Mouse (Mus musculus) kidney, embryonic 14.5 days (tissue): ENCODE measurements around the gene Slc25a26. TPM values are rescaled to one million over a fixed set of nuclear protein-coding genes. Genes with fewer than 3 reads are reported as not detected.
A peak's percentile ranks its signal among the peaks of the same experiment; 100 is the strongest.

Experiments used
- ATAC-seq: fragments of 200-750 bp; cut with Nextera tagmentation; 2 replicates; pipeline ENCODE4 v1.8.0; 2017; ENCODE audit warnings: moderate number of reproducible peaks, mild to moderate bottlenecking, moderate TSS enrichment, moderate library complexity; ENCODE audit not compliant: low FRiP score, low TSS enrichment
- H3K27ac ChIP-seq: fragments of 300-500 bp; sonication (generic); 2 replicates; pipeline ENCODE4 v1.5.1; 2014; ENCODE audit warnings: low read depth, mild to moderate bottlenecking, low read length, moderate library complexity, mixed read lengths
- H3K27me3 ChIP-seq: fragments of 300-500 bp; sonication (generic); 2 replicates; pipeline ENCODE4 v1.6.1; 2014; ENCODE audit warnings: mild to moderate bottlenecking, low read length; ENCODE audit not compliant: control insufficient read depth, insufficient read depth
- H3K36me3 ChIP-seq: fragments of 300-500 bp; sonication (generic); 2 replicates; pipeline ENCODE4 v1.6.1; 2014; ENCODE audit warnings: low read length, mixed read lengths; ENCODE audit not compliant: control insufficient read depth, insufficient read depth
- H3K4me1 ChIP-seq: fragments of 300-500 bp; sonication (generic); 2 replicates; pipeline ENCODE4 v1.6.1; 2014; ENCODE audit warnings: low read length, mixed read lengths; ENCODE audit not compliant: control insufficient read depth, insufficient read depth
- H3K4me2 ChIP-seq: fragments of 300-500 bp; sonication (generic); replicated peaks from 2 replicates; pipeline ENCODE4 v1.6.1; 2014; ENCODE audit warnings: low read depth, mild to moderate bottlenecking, low read length
- H3K4me3 ChIP-seq: fragments of 300-500 bp; sonication (generic); 2 replicates; pipeline ENCODE4 v1.5.1; 2014; ENCODE audit warnings: mild to moderate bottlenecking, low read length
- H3K9ac ChIP-seq: fragments of 300-500 bp; sonication (generic); 2 replicates; pipeline ENCODE4 v1.6.1; 2014; ENCODE audit warnings: low read depth, mild to moderate bottlenecking, low read length, moderate library complexity
- H3K9me3 ChIP-seq: fragments of 300-500 bp; sonication (generic); 2 replicates; pipeline ENCODE4 v1.6.1; 2016; ENCODE audit warnings: low read length; ENCODE audit not compliant: control insufficient read depth
- WGBS: fragments of 180-500 bp; shearing (Covaris S2); extraction: QIAGEN DNeasy Blood & Tissue Kit; methylation state at CpG from one replicate; pipeline ENCODE4 v1.1.7; 2014; 5-methylcytosine and 5-hydroxymethylcytosine counted together
- polyA plus RNA-seq: library from polyadenylated mRNA; unstranded; fragments of >200 nt; fragmentation: Nextera tagmentation; extraction: Ambion mirVana; gene quantifications from 2 replicates; pipeline ENCODE4 v1.2.1, GENCODE M21; 2014

The Slc25a26 gene
- polyA plus RNA-seq, 1 experiment from 2014 or later: 8.6 TPM

DNA sequence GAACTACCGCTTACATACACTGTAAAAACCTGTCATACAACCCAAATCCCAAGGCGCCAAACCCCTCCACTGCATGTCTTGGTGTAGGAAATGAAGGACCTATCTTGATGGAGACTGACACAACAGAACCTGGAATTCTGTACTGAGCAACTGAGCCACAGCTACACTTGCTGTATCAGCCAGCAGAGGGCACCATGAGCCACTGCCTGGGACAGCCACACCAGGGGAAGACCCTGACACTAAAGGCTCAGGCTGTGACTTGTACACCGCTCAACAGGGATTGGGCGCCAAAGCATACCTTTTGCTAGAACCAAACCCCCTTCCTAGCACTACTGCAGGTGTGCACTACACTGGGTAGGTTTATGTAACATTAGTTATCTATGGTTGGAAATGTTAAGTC, 122.9 kb downstream of the Slc25a26 start:
- Histone ChIP-seq H3K9me3 (no peaks in the 10 kb centered on the region), H3K4me1 (peaks cover 11% of the 10 kb centered on the region; the same call in 1 of the 2 replicates), H3K9ac (no peak overlapping the region), H3K4me3 (no peak overlapping the region), H3K4me2 (no peak overlapping the region), H3K27ac (no peak overlapping the region), H3K36me3 (peaks cover 27% of the 10 kb centered on the region), H3K27me3 (no peaks in the 10 kb centered on the region)
- WGBS: 83% methylated on average over 4 of the region's 4 CpGs
- peak; percentile 57; the same call in 1 of the 2 replicates for ATAC-seq

DNA sequence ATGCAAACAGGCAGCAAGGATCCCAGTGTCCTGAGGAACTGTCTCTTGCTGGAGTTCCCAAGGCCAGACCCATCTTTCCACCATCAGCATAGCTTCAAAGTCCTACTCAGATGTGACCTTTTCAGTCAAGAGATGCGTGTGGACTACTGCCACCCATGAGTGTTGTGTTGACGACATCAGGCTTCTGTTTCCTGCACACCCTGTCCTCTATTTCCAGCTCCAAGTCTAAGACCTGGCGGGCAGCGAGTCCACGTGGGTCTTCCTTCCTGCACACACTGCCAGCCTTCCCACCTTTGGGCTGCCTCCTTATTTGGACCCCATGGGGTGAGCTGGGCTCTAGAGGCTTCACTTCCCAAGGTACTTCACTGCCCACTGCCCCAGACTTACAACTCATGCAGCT, 124.4 kb downstream of the Slc25a26 start:
- Histone ChIP-seq H3K4me3 (no peak overlapping the region), H3K4me2 (no peak overlapping the region), H3K36me3 (peaks cover 25% of the 10 kb centered on the region), H3K27ac (no peak overlapping the region), H3K9ac (no peak overlapping the region), H3K4me1 (peaks cover 11% of the 10 kb centered on the region; the same call in 1 of the 2 replicates), H3K9me3 (no peaks in the 10 kb centered on the region), H3K27me3 (no peaks in the 10 kb centered on the region)
- no peak for ATAC-seq
- WGBS: 93% methylated on average over 5 of the region's 5 CpGs

DNA sequence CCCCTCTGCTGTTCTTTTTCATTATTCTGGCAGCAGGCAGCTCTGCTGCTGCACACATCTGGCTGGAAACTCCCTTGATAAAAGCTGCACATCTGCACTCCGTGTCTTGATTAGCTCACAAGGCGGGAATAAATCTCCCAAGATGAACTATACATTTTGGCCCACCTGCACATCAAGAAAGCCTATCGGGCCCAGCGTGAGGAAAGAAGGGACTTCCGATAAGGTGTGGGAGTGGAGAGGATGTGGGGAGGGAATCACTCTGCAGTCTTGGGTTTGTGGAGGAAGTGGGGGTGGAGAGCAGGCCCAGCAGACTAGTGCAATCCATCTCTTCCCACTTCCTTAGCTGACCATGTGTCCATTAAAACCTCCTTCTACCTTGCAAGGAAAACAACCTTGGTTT, 125.8 kb downstream of the Slc25a26 start:
- no peak overlapping the region for H3K27ac ChIP-seq
- H3K4me3 ChIP-seq: no peak overlapping the region
- no peaks in the 10 kb centered on the region for H3K27me3 ChIP-seq
- WGBS: 24% methylated on average over 5 of the region's 5 CpGs
- H3K9me3 ChIP-seq: no peaks in the 10 kb centered on the region
- H3K36me3 ChIP-seq: peaks cover 15% of the 10 kb centered on the region
- peak; percentile 61 for ATAC-seq
- H3K4me1 ChIP-seq: peaks cover 12% of the 10 kb centered on the region
- no peak overlapping the region for H3K9ac ChIP-seq
- no peak overlapping the region for H3K4me2 ChIP-seq

DNA sequence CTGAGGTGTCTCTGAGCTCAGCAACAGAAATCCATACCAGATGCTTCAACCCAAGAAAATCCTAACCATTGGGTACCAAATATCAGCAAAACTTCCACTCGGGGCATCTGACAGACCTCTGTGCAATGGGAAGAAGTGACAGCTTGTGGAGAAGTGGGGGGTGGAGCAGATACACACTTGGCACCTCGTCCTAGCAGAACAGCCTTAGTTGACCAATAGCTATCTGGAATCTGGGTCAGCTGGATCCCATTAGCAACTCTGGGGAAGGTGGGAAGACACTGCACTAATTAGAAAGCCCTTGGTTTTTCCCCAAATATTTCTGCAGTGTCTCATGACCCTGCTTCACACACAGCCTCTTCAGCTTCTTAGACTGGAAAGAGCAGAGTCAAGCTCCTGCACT, 126.7 kb downstream of the Slc25a26 start:
- Histone ChIP-seq H3K9me3 (no peaks in the 10 kb centered on the region), H3K4me2 (no peak overlapping the region), H3K4me3 (no peak overlapping the region), H3K36me3 (peaks cover 12% of the 10 kb centered on the region; the same call in 1 of the 2 replicates), H3K27ac (no peak overlapping the region), H3K9ac (no peak overlapping the region), H3K4me1 (peaks cover 20% of the 10 kb centered on the region), H3K27me3 (no peaks in the 10 kb centered on the region)
- ATAC-seq: no peak
- WGBS: 55% methylated on average over 2 of the region's 2 CpGs

DNA sequence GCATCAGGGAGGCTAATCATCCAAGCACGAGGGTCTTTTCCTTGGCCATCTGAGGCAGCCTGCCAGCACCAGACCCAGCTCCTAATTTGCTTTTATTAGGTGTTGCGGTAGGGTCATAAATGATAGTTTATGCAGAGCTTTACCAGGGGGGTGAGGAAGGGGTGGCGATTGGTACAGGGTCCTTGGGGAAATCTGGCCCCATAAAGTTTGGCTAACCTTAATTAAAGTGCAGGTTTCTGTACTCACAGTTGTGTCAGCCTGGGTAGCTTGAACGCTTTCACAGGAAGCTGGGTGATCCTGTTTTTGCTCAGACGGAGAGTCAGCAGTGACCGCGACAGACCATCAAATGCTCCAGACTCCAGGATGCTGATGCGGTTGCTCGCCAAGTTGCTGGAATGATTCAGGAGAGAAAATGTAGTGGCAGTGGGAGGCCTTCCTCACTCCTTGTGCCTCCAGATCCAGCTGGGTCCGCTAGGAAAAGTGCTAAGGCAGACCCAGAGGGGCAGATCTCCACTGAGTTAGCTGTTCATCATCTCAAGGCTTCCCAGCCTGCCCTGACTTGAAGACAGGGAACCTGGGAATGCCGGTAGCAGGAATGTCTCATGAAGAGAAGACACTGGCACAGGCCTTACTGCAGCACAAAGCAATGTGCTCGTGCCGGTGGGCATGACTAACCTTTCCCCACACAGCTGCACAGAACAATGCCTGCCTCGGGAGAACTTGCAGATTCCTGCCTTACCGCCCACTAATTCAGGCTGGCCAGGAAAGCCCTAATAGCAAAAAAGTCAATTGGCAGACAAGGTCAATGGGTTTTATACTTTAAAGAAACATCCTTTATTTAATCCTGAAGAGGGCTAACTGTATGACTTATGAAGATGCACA, 127.8 kb downstream of the Slc25a26 start:
- no peak for ATAC-seq
- Histone ChIP-seq H3K4me3 (no peak overlapping the region), H3K9ac (no peak overlapping the region), H3K27me3 (no peaks in the 10 kb centered on the region), H3K4me1 (peaks cover 20% of the 10 kb centered on the region), H3K4me2 (no peak overlapping the region), H3K36me3 (peaks cover 3% of the 10 kb centered on the region; the same call in 1 of the 2 replicates), H3K9me3 (no peaks in the 10 kb centered on the region), H3K27ac (no peak overlapping the region)
- WGBS: 40% methylated on average over 15 of the region's 15 CpGs

DNA sequence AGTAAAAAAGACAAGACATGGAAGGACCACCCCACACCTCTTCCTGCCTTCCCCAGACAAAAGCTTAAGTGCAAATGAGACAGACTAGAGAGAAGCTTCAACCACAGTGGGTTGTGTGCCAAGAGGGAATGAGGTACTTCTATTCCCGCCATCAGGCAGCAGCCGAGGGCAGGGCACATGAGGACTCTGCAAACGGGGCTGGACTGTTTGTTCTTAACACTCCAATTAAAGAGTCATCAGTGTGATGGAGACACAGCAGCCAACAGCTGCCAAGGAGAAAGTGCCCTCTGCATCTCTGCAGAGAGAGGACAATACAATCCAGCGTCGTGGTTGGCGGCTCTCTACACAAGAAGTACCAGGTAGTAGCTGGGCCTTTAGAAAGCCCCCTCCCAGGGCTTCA, 128.7 kb downstream of the Slc25a26 start:
- Histone ChIP-seq H3K4me1 (peaks cover 20% of the 10 kb centered on the region), H3K9me3 (no peaks in the 10 kb centered on the region), H3K4me2 (no peak overlapping the region), H3K27me3 (no peaks in the 10 kb centered on the region), H3K36me3 (peaks cover 3% of the 10 kb centered on the region; the same call in 1 of the 2 replicates), H3K27ac (no peak overlapping the region), H3K9ac (no peak overlapping the region), H3K4me3 (no peak overlapping the region)
- WGBS: 74% methylated on average over 6 of the region's 6 CpGs
- ATAC-seq: no peak

DNA sequence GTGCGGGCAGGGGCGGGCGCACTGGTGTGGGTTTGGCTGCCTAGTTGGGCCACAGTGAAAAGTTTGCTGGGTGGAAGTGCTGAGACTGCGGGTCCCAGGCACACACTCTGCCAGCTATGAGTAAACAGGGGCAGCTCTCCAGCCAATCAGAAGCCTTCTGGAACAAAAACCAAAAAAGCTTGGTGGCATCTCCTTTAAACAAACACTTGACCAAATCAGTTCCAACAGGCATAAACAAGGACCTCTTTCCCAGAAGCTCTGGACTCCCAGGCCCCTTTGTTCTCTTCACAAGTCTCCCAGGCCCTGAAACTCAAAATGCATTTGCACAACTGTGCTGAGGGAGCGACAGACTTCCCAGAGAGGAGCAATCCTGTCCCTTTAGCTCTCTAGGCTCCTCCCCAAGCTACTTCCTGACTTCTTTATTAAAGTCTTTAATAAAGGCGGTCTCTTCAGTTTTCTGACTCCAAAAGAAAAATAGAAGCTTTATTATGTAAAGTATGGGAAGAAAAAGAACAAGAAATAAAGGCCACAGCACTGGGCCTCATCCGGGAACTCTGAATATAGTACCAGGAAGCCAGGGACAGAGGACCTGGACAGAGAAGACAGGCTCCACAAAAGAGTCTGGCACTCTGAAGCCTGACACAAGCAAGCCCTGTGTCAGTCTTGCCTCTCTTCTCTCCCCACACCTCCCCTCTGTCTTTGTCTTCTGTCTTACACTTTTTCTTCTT, 131.1 kb downstream of the Slc25a26 start:
- Histone ChIP-seq H3K4me2 (no peak overlapping the region), H3K27me3 (no peaks in the 10 kb centered on the region), H3K9ac (0 out of 2 replicates have a peak overlapping the region, but pooled peaks have one; percentile 24), H3K9me3 (no peaks in the 10 kb centered on the region), H3K4me3 (no peak overlapping the region), H3K27ac (peak overlapping the region; percentile 18; the same call in 1 of the 2 replicates), H3K4me1 (peaks cover 13% of the 10 kb centered on the region), H3K36me3 (peaks cover 3% of the 10 kb centered on the region; the same call in 1 of the 2 replicates)
- ATAC-seq: 0 out of 2 replicates have a peak, but pooled peaks have one; percentile 32
- WGBS: 64% methylated on average over 7 of the region's 7 CpGs

DNA sequence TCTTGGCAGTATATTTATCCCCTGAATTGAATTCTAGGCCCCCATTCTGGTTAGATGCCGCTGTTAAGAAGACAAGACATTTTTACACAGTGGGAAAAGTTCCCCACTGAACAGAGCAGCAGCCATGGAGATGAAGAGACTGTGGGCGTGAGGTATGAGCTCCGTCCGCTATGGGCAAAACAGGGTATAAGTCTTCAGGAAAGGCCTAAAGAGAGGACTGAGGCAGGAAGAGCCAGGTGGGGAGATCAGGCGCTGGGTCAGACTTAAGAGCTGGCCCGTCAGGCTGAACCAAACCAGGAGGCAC, 131.6 kb downstream of the Slc25a26 start:
- Histone ChIP-seq H3K4me2 (no peak overlapping the region), H3K4me1 (peaks cover 9% of the 10 kb centered on the region; the same call in 1 of the 2 replicates), H3K4me3 (no peak overlapping the region), H3K27ac (peak overlapping the region; percentile 18; the same call in 1 of the 2 replicates), H3K36me3 (peaks cover 3% of the 10 kb centered on the region; the same call in 1 of the 2 replicates), H3K9me3 (no peaks in the 10 kb centered on the region), H3K9ac (no peak overlapping the region), H3K27me3 (no peaks in the 10 kb centered on the region)
- WGBS: 93% methylated on average over 6 of the region's 6 CpGs
- ATAC-seq: no peak

DNA sequence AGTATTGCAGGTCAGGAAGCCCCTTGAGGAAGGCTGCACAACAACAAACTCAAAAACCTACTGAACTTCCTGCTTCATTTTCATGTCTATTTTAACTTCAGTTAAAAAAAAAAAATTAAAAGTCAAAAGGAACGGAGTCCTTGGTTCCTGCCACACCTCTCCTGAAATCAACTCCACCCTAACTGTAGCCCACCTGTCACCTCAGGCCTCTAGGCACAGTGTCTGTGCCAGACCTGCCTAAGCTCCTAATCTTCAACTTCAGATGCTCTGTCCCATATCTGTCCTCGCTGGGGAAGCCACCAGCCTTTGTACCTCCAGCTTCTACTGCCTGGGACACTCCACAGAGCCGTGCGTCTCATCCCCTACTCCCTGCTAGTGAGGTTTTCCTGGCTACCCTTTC, 134.1 kb downstream of the Slc25a26 start:
- Histone ChIP-seq H3K9ac (no peak overlapping the region), H3K36me3 (no peaks in the 10 kb centered on the region), H3K9me3 (no peaks in the 10 kb centered on the region), H3K4me2 (no peak overlapping the region), H3K4me1 (peaks cover 13% of the 10 kb centered on the region; the same call in 1 of the 2 replicates), H3K4me3 (no peak overlapping the region), H3K27me3 (no peaks in the 10 kb centered on the region), H3K27ac (no peak overlapping the region)
- 78% methylated on average over 4 of the region's 4 CpGs for WGBS
- ATAC-seq: no peak
